Mouse (Mus musculus) G1E (cell line): Measurements from ENCODE around the gene En2.

Source experiments
- CTCF ChIP-seq: IDR thresholded peaks from 2 replicates; pipeline ENCODE4 v1.5.1; 2012; ENCODE audit warnings: low read depth, low read length, inconsistent platforms, mixed read lengths
- GATA1 ChIP-seq: IDR thresholded peaks from 2 replicates; pipeline ENCODE4 v1.6.1; 2012; ENCODE audit warnings: borderline replicate concordance, low read length, inconsistent platforms, mixed read lengths
- POLR2AphosphoS5 ChIP-seq: IDR thresholded peaks from 2 replicates; pipeline ENCODE4 v1.6.1; 2012; ENCODE audit warnings: low read depth, low read length, inconsistent platforms; ENCODE audit not compliant: insufficient replicate concordance
- TAL1 ChIP-seq: conservative IDR thresholded peaks from 2 replicates; pipeline ENCODE4 v1.6.1; 2012; ENCODE audit warnings: low read depth, low read length, inconsistent platforms, mixed read lengths

GRCm38 (mm10) chr5:28173674-28174073 lies 8.2 kb downstream of the En2 start:
- TF ChIP-seq CTCF (no peak), POLR2AphosphoS5 (no peak), TAL1 (no peak), GATA1 (no peak)
